Mouse (Mus musculus): Measurements from ENCODE around the gene Dcaf1.

GRCm38 (mm10) chr9:106789363-106789762 lies 32.3 kb upstream of the Dcaf1 start:
- TF ChIP-seq CTCF (IDR thresholded peaks at IDR 0.05) (no peak), EP300 (IDR thresholded peaks at IDR 0.05) (no peak)
